Mouse (Mus musculus) Patski (cell line): ENCODE data around the gene Gm11020. TPM values are rescaled to one million over a fixed set of nuclear protein-coding genes. Genes with fewer than 3 reads are reported as not detected.
"Not testable (repeated sequence)": the region's sequence is repeated elsewhere in the genome, so short reads cannot be mapped to it uniquely, and the experiment has no call there.

Experiments
- ATAC-seq: fragments of 100-300 bp; one replicate; pipeline ENCODE4 v1.8.0; 2021
- CTCF ChIA-PET: fragments of 350-600 bp; sonication (Branson Sonifier 250); formaldehyde crosslinking; loops from one replicate; lab custom pipeline; 2022; ENCODE audit warnings: inconsistent platforms; lab: Charles Lee
- POLR2A ChIA-PET: fragments of 350-600 bp; sonication (Branson Sonifier 250); formaldehyde crosslinking; loops from one replicate; lab custom pipeline; 2022; ENCODE audit warnings: antibody characterized with exemption, inconsistent platforms; lab: Charles Lee
- DNase-seq: peaks from one replicate; pipeline ENCODE4 v3.0.0-alpha.2; 2011; ENCODE audit warnings: low read depth, low spot score
- H3K27me3 ChIP-seq: fragments of 371-371 bp; one replicate; pipeline ENCODE4 v1.5.1; 2021
- CTCF ChIP-seq: fragments of 100-300 bp; IDR thresholded peaks from one replicate; pipeline ENCODE4 v1.5.1; 2021
- in situ Hi-C: fragments of 300-500 bp; cut with MboI; formaldehyde crosslinking; loops from 3 replicates; pipeline ENCODE4 v1.11.1; 2018; ENCODE audit warnings: low pct_unique_long_range_greater_than_20kb, mixed read lengths
- polyA plus RNA-seq: library from polyadenylated mRNA; unstranded; gene quantifications from one replicate; pipeline ENCODE4 v1.2.3, GENCODE M21; 2021

Gm11020 gene
- not detected for polyA plus RNA-seq

DNA sequence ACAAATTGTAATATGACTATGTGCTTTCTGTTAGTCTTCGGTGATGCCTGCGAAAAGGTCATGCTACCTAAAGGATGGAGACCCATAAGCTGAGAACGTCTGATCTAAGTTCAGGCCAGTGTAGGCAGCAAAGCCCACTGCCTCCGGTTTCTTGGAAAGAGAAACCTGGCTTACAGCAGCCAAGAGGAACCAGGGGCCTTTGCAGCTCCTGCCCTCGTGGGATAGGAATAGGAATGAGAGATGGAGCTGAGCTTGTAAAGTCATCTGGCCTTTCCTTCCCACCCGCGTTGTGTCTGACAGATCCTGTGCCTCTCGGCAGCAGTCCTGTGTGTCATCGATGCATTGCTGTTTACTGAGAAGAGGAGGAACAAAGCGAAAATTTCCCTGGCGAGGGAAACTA, at the start of gene Gm11020:
TSS of gene Gm11020 (plus strand) at position 301 of the 400 bp plus-strand sequence.
- CTCF ChIA-PET, ATAC-seq, DNase-seq, POLR2A ChIA-PET: not testable (repeated sequence)
- in situ Hi-C loops = loop anchor here (25.0 kb wide), 1 partner anchor 616 kb away; the partner anchor contains the start of genes Ces2e and Ces2f
- H3K27me3 ChIP-seq = peaks cover 34% of the 10 kb centered on the region

GRCm38 (mm10) chr8:104293081-104293480, 28.3 kb upstream of the Gm11020 start, which contains the start of gene Cmtm2a:
Gene Cmtm2a (minus strand): TSS chr8:104293181.
- POLR2A ChIA-PET, DNase-seq, in situ Hi-C loops, ATAC-seq, CTCF ChIA-PET: not testable (repeated sequence)
- H3K27me3 ChIP-seq = peaks cover 30% of the 10 kb centered on the region

DNA sequence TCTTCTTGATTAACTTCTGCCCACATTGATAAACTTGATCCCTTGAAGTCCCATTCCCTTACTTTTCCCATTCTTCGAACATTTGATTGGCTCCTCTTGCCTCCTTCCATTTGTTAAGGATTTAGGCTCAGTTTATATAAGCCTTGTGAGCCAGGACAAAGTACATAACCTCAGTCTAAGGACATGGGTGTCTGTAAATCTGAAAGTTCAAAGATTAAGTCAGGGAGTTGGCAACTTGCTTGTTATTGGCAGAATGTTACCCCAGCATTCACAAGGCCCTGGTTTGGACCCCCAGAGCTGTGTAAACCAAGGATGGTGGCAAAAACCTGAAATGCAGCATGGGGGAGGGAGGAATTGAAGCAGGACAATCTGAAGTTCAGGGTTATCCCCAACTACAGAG, 27.0 kb upstream of the Gm11020 start:
- ChIA-PET POLR2A (no interaction called here), CTCF (no interaction called here)
- H3K27me3 ChIP-seq = peaks cover 30% of the 10 kb centered on the region
- no peak for ATAC-seq
- no peak for DNase-seq
- TF ChIP-seq CTCF = no peak
- in situ Hi-C loops = no loop called here

DNA sequence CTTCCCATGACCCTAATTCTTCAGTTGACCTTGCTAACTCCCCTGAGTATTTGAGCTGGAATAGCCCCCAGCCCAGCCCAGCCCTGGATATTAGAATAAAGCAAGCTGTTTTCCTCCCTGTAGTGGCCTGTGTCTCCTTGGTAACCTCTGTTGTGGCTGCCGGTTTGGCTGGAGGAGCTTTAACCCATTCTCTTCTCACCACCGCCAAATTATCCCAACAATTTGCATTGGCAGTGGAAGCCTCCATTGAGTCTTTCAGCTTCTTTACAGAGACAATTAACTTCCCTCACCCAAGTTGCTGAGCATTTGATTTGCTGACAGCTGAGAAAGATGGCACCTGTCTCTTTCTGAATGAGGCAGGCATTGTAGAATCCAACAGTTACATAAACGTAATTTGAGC, 19.8 kb upstream of the Gm11020 start:
- CTCF ChIA-PET, H3K27me3 ChIP-seq, DNase-seq, POLR2A ChIA-PET, ATAC-seq: not testable (repeated sequence)
- in situ Hi-C loops = loop anchor here (25.0 kb wide), 1 partner anchor 636 kb away; the partner anchor contains the start of genes Ces2e and Ces2f

DNA sequence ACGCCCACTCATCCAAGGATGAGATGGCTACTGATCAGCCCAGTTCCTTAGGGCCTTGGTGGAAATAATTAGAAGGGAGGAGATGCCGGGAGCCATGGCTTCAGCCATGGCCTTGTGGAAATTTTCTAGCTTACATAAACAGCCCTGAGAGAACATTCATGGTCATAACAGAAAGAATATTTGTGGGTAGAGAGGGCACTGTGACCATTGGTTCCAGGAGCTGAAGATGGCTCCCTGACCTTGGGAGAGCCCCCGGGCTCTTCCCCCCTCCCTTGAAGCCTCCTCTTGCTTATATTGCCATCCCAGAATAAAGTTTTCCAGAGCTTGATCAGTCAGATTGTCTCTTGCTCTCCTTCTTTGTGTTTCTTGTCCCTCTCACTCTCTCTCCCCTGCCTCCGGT, 18.8 kb upstream of the Gm11020 start:
- DNase-seq, ATAC-seq, POLR2A ChIA-PET, H3K27me3 ChIP-seq, CTCF ChIA-PET: not testable (repeated sequence)
- in situ Hi-C loops = loop anchor here (25.0 kb wide), 1 partner anchor 635 kb away; the partner anchor contains the start of genes Ces2e and Ces2f

DNA sequence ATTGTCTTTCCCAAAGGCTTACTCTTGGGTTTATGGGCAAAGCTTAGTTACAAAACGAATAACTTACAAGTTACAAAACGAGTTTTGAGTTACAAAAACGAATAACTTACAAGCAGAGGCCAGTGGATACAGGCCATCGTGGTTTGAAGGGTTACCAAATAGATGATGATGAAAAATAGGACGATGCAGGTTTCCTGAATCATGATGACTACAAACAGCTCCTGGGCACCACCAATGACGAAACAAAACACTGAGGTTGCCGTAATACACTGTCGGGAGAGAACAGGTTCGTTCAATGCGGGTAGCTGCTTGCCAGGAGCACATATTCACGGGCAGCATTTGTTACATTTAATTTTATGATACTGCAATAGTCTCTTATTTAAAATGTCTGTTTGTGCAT, 16.4 kb upstream of the Gm11020 start:
- POLR2A ChIA-PET = no interaction called here

GRCm38 (mm10) chr8:104308341-104308740, 13.0 kb upstream of the Gm11020 start:
- DNase-seq, POLR2A ChIA-PET, ATAC-seq, CTCF ChIA-PET: not testable (repeated sequence)
- in situ Hi-C loops = loop anchor here (5.0 to 25.0 kb wide), 2 partner anchors 41 to 629 kb away; partner anchors contain the start of genes Ces2e and Ces2f
- H3K27me3 ChIP-seq = peaks cover 16% of the 10 kb centered on the region

More for the DNA sequence above, 16.4 kb upstream of the Gm11020 start:
- CTCF ChIA-PET = no interaction called here
- in situ Hi-C loops = loop anchor here (5.0 to 25.0 kb wide), 2 partner anchors 38 to 632 kb away; partner anchors contain the start of genes Ces2e and Ces2f
- no peak for ATAC-seq
- no peak for DNase-seq
- no peak for TF ChIP-seq CTCF
- peaks cover 8% of the 10 kb centered on the region for H3K27me3 ChIP-seq

GRCm38 (mm10) chr8:104309441-104310155, 11.8 kb upstream of the Gm11020 start, which contains the start of the genes Gm45711 and Cmtm1:
Gene Gm45711 (minus strand): TSS chr8:104310081.
Gene Cmtm1 (minus strand): TSS chr8:104310145.
- CTCF ChIA-PET, DNase-seq, POLR2A ChIA-PET, ATAC-seq: not testable (repeated sequence)
- peaks cover 13% of the 10 kb centered on the region for H3K27me3 ChIP-seq
- in situ Hi-C loops = loop anchor here (5.0 to 25.0 kb wide), 2 partner anchors 42 to 628 kb away; partner anchors contain the start of genes Ces2e and Ces2f

DNA sequence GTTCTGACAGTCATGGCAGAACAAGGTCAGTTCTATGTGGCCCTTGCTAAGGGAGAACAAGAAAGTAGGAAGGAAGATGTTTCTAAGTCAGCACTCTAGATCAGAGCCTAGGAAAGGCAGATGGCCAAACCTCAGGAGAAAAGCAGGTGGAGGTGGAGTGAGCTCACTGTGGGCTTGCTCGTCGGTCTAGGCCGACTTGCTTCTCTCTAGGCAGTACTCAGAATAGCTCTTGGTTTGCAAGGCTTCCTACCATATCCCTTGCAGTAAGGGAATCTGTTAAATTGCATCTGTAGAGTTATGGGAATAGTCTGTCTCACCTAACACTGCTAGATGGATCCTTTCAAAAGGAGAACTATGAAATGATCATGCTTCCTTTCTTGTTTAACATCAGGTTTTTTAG, 9.3 kb upstream of the Gm11020 start:
- in situ Hi-C loops = loop anchor here (25.0 kb wide), 1 partner anchor 625 kb away; the partner anchor contains the start of genes Ces2e and Ces2f
- ATAC-seq, CTCF ChIA-PET, POLR2A ChIA-PET, DNase-seq: not testable (repeated sequence)
- H3K27me3 ChIP-seq = peaks cover 28% of the 10 kb centered on the region

- POLR2A ChIA-PET = no interaction called here
- ATAC-seq (no peak), DNase-seq (no peak)
- peak; percentile 26 for TF ChIP-seq CTCF
- CTCF ChIA-PET = no interaction called here
- in situ Hi-C loops = loop anchor here (25.0 kb wide), 1 partner anchor 624 kb away; the partner anchor contains the start of genes Ces2e and Ces2f
- H3K27me3 ChIP-seq = peaks cover 28% of the 10 kb centered on the region
Measured at GRCm38 (mm10) chr8:104313311-104313710, 8.1 kb upstream of the Gm11020 start.

GRCm38 (mm10) chr8:104321930-104322329, 563 bp downstream of the Gm11020 start, which contains the start of gene Cmtm2b:
Gene Cmtm2b (plus strand): TSS chr8:104322230.
- DNase-seq, ATAC-seq, CTCF ChIA-PET: not testable (repeated sequence)
- POLR2A ChIA-PET = interaction anchor here (0.7 kb wide), 2 partner anchors 25 to 740 kb away, joined by 3 read pairs; no protein-coding TSS in a partner anchor
- peaks cover 29% of the 10 kb centered on the region for H3K27me3 ChIP-seq
- in situ Hi-C loops = loop anchor here (25.0 kb wide), 1 partner anchor 615 kb away; the partner anchor contains the start of genes Ces2e and Ces2f
